Mouse (Mus musculus) midbrain, embryonic 13.5 days (tissue): ENCODE measurements around the gene Gp1ba. TPM values are rescaled to one million over a fixed set of nuclear protein-coding genes. Genes with fewer than 3 reads are reported as not detected.

Source experiments
- ATAC-seq: fragments of 200-750 bp; cut with Nextera tagmentation; 2 replicates; pipeline ENCODE4 v1.8.0; 2017; ENCODE audit warnings: mild to moderate bottlenecking, moderate TSS enrichment, moderate library complexity
- H3K27ac ChIP-seq: fragments of 300-500 bp; sonication (generic); 2 replicates; pipeline ENCODE4 v1.5.1; 2015; ENCODE audit warnings: inconsistent platforms, mild to moderate bottlenecking, moderate library complexity
- H3K27me3 ChIP-seq: fragments of 300-500 bp; sonication (generic); 2 replicates; pipeline ENCODE4 v1.6.1; 2015; ENCODE audit warnings: mild to moderate bottlenecking, inconsistent platforms
- H3K36me3 ChIP-seq: fragments of 300-500 bp; sonication (generic); 2 replicates; pipeline ENCODE4 v1.6.1; 2015; ENCODE audit warnings: mild to moderate bottlenecking, inconsistent platforms
- H3K4me1 ChIP-seq: fragments of 300-500 bp; sonication (generic); replicated peaks from 2 replicates; pipeline ENCODE4 v1.6.1; 2015; ENCODE audit warnings: inconsistent platforms
- H3K4me2 ChIP-seq: fragments of 300-500 bp; sonication (generic); replicated peaks from 2 replicates; pipeline ENCODE4 v1.6.1; 2015; ENCODE audit warnings: moderate library complexity, mild to moderate bottlenecking, inconsistent platforms
- H3K4me3 ChIP-seq: fragments of 300-500 bp; sonication (generic); replicated peaks from 2 replicates; pipeline ENCODE4 v1.5.1; 2015; ENCODE audit warnings: mild to moderate bottlenecking, inconsistent platforms
- H3K9ac ChIP-seq: fragments of 300-500 bp; sonication (generic); replicated peaks from 2 replicates; pipeline ENCODE4 v1.6.1; 2015; ENCODE audit warnings: mild to moderate bottlenecking, inconsistent platforms
- H3K9me3 ChIP-seq: fragments of 300-500 bp; sonication (generic); 2 replicates; pipeline ENCODE4 v1.6.1; 2016; ENCODE audit warnings: mild to moderate bottlenecking, inconsistent platforms
- WGBS: fragments of 180-500 bp; shearing (Covaris S2); methylation state at CpG from one replicate; pipeline ENCODE4 v1.1.7; 2015; 5-methylcytosine and 5-hydroxymethylcytosine counted together
- polyA plus RNA-seq: library from polyadenylated mRNA; unstranded; fragments of >200 nt; fragmentation: Nextera tagmentation; extraction: Ambion mirVana; gene quantifications from 2 replicates; pipeline ENCODE4 v1.2.1, GENCODE M21; 2015

Gp1ba gene
- polyA plus RNA-seq, 1 experiment from 2014 or later: 0.26 TPM

DNA sequence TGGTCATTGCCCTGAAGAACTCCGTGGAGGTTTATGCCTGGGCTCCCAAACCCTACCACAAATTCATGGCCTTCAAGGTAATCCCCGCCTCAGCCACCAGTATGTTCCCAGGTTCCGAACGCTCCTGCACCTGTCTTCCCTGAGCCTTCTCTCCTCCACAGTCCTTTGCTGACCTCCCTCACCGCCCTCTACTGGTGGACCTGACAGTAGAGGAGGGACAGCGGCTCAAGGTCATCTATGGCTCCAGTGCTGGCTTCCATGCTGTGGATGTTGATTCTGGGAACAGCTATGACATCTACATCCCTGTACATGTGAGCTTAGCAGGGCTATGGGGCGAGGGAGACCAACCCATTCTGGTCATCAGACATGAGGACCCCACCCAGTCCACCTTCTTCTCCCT lies 26.4 kb upstream of the Gp1ba start:
- H3K27me3 ChIP-seq: peaks cover 18% of the 10 kb centered on the region; the same call in 1 of the 2 replicates
- H3K36me3 ChIP-seq: peaks cover 62% of the 10 kb centered on the region
- no peak overlapping the region for H3K4me3 ChIP-seq
- no peak for ATAC-seq
- no peak overlapping the region; the same call in 1 of the 2 replicates for H3K9ac ChIP-seq
- H3K9me3 ChIP-seq: no peaks in the 10 kb centered on the region
- no peak overlapping the region for H3K27ac ChIP-seq
- H3K4me1 ChIP-seq: peaks cover 11% of the 10 kb centered on the region
- 73% methylated on average over 7 of the region's 7 CpGs for WGBS
- H3K4me2 ChIP-seq: no peak overlapping the region

DNA sequence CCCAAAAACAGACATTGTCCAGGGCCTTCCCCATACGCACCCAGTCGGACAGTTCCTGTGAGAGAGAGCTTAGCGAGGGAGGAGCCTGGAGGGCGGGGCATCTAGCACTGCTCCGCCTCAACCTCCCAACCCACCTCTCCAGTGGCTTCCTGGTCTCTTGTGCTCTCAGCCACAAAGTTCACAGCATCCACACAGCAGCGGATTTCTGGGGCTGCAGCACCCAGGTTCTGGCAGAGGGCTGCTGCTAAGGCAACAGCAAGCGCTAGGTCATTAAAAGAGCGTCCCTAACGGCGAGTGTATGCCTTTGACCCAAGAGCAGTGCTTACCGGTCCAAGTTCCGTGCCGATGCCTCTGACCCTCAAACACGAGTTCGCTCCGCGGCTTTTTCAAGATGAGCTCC lies 23.8 kb upstream of the Gp1ba start:
- peak overlapping the region; percentile 54 for H3K4me2 ChIP-seq
- H3K36me3 ChIP-seq: peaks cover 36% of the 10 kb centered on the region
- H3K9ac ChIP-seq: peak overlapping the region; percentile 57
- peaks cover 18% of the 10 kb centered on the region; the same call in 1 of the 2 replicates for H3K27me3 ChIP-seq
- WGBS: 2% methylated on average over 17 of the region's 17 CpGs
- peak overlapping the region; percentile 25 for H3K4me3 ChIP-seq
- peak; percentile 45; the same call in 1 of the 2 replicates for ATAC-seq
- no peak overlapping the region for H3K27ac ChIP-seq
- H3K9me3 ChIP-seq: no peaks in the 10 kb centered on the region
- peaks cover 11% of the 10 kb centered on the region for H3K4me1 ChIP-seq

DNA sequence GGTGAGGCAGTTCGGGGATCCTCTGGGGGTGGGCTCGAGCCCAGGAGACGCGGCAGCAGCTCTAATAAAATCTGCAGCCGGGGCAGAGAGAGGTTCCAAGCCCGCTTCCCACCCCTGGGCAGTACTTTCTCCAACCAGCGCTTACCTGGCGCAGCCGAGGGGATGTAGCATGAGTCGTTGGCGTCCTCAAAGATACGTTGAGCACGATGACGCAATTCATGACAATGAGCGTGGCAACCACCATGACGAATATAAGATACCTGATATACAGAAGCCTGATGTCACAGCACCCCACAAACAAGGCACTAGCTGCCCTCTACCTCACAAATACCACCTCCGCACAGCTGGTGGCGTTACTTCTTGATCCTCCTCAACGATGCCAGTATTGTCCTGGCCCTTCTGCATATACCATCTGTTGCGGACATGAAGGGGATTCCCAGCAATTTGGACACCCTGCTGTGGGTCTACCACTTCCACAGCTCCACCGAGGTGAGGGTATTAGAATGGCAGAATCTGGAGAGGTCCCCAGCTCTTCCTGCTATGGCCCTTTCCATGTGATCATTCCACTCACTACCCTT lies 23.3 kb upstream of the Gp1ba start, which contains the start of gene 4930544D05Rik:
4930544D05Rik (plus strand) TSS at position 333 of the 578 bp plus-strand sequence.
- WGBS: 15% methylated on average over 21 of the region's 21 CpGs
- Histone ChIP-seq H3K4me2 (peak within 1 kb of the TSS; percentile 54), H3K4me1 (peaks cover 11% of the 10 kb centered on the region), H3K27me3 (peaks cover 18% of the 10 kb centered on the region; the same call in 1 of the 2 replicates), H3K9me3 (no peaks in the 10 kb centered on the region), H3K36me3 (peaks cover 31% of the 10 kb centered on the region), H3K4me3 (peak within 1 kb of the TSS; percentile 25), H3K9ac (peak within 1 kb of the TSS; percentile 57), H3K27ac (no peak within 1 kb of the TSS)
- ATAC-seq: no peak

DNA sequence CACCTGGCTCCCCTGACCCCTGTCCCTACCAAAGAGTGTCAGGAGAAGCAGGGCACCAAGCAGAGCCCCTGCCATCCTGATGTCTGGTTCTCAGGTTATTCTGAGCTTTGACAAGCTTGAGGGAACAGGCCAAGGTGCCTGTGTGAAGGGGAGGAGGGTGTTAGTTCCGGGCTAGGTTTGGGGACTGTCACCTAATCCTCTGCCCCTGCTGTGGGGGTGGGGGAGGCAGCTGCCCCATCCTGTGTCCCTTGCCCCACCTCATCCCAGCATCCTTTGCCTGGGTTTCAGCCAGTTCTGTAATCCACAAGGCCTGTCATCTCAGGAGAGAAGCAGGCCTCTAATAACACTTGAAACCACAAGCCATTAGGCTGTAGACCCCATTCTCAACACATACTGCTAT lies 19.8 kb upstream of the Gp1ba start, which contains the start of gene Chrne:
Chrne (minus strand) TSS at position 116 of the 400 bp plus-strand sequence.
- Histone ChIP-seq H3K4me1 (peaks cover 11% of the 10 kb centered on the region), H3K27ac (no peak within 1 kb of the TSS), H3K27me3 (peaks cover 18% of the 10 kb centered on the region; the same call in 1 of the 2 replicates), H3K9ac (no peak within 1 kb of the TSS), H3K9me3 (no peaks in the 10 kb centered on the region), H3K36me3 (no peaks in the 10 kb centered on the region), H3K4me3 (no peak within 1 kb of the TSS), H3K4me2 (no peak within 1 kb of the TSS)
- ATAC-seq: no peak
- WGBS: 37% methylated on average over 1 of the region's 1 CpGs

DNA sequence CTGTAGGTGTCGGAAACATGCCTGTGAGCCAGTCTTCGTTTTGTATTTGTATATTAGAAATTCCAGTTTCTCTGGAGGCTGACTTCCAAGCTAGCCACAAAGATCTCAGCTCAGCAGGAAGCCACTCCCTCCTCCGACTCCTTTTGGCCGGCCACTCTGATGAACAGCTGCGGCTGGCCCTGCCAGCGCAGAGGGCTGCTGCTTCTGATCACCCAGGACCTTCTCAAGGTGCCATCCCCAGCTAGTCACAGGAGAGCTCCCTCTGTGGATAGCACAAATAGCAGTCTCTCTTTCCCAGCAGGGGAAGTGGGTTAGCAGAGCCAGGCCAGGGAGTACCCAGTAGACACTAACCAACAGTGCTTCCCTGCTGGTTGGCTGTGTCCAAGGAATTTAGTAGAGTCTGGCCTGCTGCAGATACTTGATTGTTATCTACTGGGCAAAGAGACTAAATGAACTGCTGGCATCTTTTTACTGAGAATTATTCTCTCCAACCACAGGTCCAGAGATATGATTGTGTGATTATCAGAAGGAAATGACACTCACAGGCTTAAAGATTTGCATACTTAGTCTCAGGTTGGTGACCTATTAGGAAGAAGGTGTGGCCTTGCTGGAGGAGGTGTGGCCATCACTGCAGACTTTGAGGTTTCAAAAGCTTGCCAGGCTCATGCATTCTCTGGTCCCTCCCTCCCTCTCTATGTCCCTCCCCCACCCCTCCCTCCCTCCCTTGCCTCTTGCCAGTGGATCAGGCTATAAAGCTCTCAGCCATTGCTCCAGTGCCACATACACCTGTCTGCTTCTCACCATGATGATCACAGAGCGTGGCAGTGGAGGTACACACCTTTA lies 16.7 kb upstream of the Gp1ba start:
- H3K9ac ChIP-seq: 0 out of 2 replicates have a peak overlapping the region, but pooled peaks have one; percentile 21

DNA sequence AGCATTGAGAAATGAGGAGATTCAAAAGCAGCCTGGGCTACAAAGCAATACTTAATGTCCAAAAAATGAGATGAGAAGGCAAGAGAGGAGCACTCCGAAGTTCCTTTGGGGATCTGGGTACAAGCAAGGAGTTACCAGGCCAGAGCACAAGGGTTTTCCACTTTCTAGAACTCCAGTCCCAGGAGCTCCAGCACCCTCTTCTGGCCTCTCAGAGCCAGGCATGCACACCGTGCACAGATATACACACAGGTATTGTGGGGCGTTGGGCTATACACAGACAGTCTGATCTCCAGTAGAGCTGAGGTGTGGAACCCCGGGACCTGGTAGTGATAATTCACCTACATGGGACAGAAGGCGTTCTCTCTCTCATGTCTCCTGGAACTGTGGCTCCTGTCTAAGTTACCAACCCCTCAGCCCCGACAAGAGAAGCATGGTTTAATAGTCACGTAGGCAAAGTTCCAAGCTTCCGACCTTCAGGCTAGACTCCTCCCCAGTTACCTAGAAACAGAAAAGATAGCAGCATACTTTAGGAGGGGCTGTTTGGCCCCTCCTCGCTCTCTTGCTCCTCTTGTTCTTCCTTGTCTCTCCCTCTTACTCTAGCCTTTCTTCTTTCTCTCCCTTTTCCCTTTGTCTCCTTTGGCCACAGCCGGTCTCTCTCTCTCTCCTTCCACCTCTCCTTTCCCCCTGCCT lies 15.7 kb upstream of the Gp1ba start:
- no peaks in the 10 kb centered on the region for H3K4me1 ChIP-seq

More for the DNA sequence above, 16.7 kb upstream of the Gp1ba start:
- ATAC-seq: no peak
- H3K4me3 ChIP-seq: no peak overlapping the region
- no peak overlapping the region for H3K4me2 ChIP-seq
- WGBS: 48% methylated on average over 7 of the region's 7 CpGs
- no peaks in the 10 kb centered on the region for H3K36me3 ChIP-seq
- H3K27ac ChIP-seq: no peak overlapping the region
- no peaks in the 10 kb centered on the region for H3K4me1 ChIP-seq
- no peaks in the 10 kb centered on the region for H3K27me3 ChIP-seq
- no peaks in the 10 kb centered on the region for H3K9me3 ChIP-seq

DNA sequence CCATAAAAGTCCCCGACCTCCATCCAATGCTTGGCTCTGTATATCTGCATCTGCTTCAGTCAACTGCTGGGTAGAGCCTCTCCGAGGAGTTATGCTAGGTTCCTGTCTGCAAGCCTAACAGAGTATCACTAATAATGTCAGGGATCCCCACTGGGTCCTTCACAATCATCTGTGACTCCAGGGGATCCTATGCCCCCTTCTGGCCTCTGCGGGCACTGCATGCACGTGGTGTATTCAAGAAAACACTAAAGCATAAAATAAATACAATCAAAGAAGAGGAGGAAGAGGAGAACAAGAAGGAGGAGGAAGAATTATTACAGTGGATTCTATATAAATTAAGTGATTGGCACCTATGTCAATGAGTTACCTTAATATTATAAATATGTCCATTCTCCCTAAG lies 13.4 kb upstream of the Gp1ba start:
- Histone ChIP-seq H3K9me3 (no peaks in the 10 kb centered on the region), H3K36me3 (no peaks in the 10 kb centered on the region), H3K4me2 (no peak overlapping the region), H3K4me1 (no peaks in the 10 kb centered on the region), H3K27me3 (no peaks in the 10 kb centered on the region), H3K4me3 (no peak overlapping the region), H3K27ac (no peak overlapping the region), H3K9ac (no peak overlapping the region)
- no peak for ATAC-seq
- 54% methylated on average over 4 of the region's 4 CpGs for WGBS

More for the DNA sequence above, 15.7 kb upstream of the Gp1ba start:
- no peak for ATAC-seq
- H3K27ac ChIP-seq: no peak overlapping the region
- H3K9me3 ChIP-seq: no peaks in the 10 kb centered on the region
- H3K4me3 ChIP-seq: no peak overlapping the region
- 83% methylated on average over 10 of the region's 10 CpGs for WGBS
- H3K36me3 ChIP-seq: no peaks in the 10 kb centered on the region
- no peak overlapping the region for H3K4me2 ChIP-seq
- no peak overlapping the region for H3K9ac ChIP-seq
- no peaks in the 10 kb centered on the region for H3K27me3 ChIP-seq

DNA sequence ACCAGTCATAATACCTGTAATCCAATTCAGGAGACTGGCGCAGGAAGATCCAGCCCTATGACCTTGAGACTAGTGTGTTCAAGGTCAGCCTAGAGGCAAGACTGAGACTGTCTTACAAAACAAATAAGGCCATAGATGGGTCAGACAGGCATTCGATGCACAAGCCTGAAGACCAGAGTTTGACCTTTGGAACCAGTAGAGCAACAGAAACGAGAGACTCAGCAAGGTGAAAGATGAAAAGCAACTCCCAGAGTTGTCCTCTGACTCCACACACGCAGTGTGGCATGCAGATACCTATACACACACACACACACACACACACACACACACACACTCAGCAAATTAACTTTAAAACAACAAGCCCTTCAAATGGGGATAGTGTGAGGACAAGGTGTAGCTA lies 12.0 kb upstream of the Gp1ba start:
- no peaks in the 10 kb centered on the region for H3K36me3 ChIP-seq
- H3K27me3 ChIP-seq: no peaks in the 10 kb centered on the region
- H3K4me2 ChIP-seq: no peak overlapping the region
- no peak for ATAC-seq
- no peak overlapping the region for H3K9ac ChIP-seq
- H3K4me3 ChIP-seq: no peak overlapping the region
- H3K4me1 ChIP-seq: no peaks in the 10 kb centered on the region
- no peaks in the 10 kb centered on the region for H3K9me3 ChIP-seq
- WGBS: 82% methylated on average over 4 of the region's 4 CpGs
- H3K27ac ChIP-seq: no peak overlapping the region

DNA sequence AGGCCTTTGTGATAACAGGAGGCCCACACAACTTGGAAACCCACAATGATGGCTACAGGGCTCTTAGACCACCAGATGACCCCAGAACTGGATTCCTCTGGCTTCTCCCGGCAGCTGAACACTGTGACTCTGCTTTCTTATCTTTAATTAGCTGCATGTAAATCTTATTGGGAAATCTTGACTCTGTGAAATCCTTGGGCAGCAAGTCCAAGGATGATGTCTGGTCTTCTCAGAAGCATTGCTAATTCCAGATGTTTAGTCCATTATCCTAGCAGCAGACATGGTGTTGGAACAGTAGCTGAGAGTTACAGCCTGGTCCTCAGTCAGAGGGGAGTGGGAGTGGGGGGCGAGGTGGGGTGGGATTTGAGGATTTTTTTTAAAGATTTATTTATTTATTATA lies 10.5 kb upstream of the Gp1ba start:
- H3K4me3 ChIP-seq: no peak overlapping the region
- H3K9me3 ChIP-seq: no peaks in the 10 kb centered on the region
- H3K4me2 ChIP-seq: no peak overlapping the region
- H3K36me3 ChIP-seq: no peaks in the 10 kb centered on the region
- H3K4me1 ChIP-seq: no peaks in the 10 kb centered on the region
- no peak for ATAC-seq
- no peak overlapping the region for H3K9ac ChIP-seq
- 80% methylated on average over 2 of the region's 2 CpGs for WGBS
- H3K27ac ChIP-seq: no peak overlapping the region
- H3K27me3 ChIP-seq: no peaks in the 10 kb centered on the region

DNA sequence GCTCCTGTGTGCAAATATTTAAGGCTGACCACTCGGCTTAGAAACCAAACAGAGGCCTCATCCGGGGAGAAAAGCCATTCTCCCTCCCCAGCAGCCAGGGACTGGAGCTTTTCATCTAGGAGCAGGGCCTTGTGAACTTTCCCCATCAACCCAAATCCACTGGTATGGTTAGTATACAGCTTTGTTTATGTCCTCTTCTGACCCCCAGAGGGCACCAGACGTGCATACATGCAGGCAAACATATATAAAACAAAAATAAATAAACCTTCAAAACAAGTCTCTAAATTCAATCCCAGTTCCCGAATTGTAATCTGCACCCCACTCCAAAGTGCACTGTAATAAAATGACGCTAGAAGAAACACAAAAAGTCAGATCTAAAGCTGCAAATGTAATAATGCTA lies 9.4 kb upstream of the Gp1ba start:
- no peaks in the 10 kb centered on the region for H3K27me3 ChIP-seq
- ATAC-seq: no peak
- H3K9me3 ChIP-seq: no peaks in the 10 kb centered on the region
- H3K4me1 ChIP-seq: no peaks in the 10 kb centered on the region
- WGBS: 58% methylated on average over 5 of the region's 5 CpGs
- no peak overlapping the region for H3K9ac ChIP-seq
- no peak overlapping the region for H3K4me3 ChIP-seq
- H3K36me3 ChIP-seq: no peaks in the 10 kb centered on the region
- no peak overlapping the region for H3K4me2 ChIP-seq
- H3K27ac ChIP-seq: no peak overlapping the region

DNA sequence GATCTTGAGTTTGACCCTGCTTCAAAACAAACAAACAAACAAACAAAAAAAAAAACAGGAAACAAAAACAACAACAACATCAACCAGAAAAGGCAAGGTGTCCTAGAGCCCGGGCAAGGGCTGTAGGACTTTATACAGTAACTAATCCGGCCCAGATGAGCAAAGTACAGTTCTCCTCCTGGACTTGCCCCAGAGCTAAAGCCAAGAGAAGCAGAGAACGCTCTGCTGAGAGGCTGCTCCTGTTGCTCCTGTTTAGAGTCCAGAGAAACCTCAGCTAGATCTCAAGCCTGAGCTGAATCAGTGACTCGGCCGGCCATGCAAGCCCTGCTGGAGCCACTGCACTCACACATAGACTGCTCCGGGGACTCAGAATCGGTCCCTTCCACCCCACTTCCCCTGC lies 8.8 kb upstream of the Gp1ba start:
- Histone ChIP-seq H3K4me1 (no peaks in the 10 kb centered on the region), H3K9ac (no peak overlapping the region), H3K27me3 (no peaks in the 10 kb centered on the region), H3K4me2 (no peak overlapping the region), H3K36me3 (no peaks in the 10 kb centered on the region), H3K9me3 (no peaks in the 10 kb centered on the region), H3K4me3 (no peak overlapping the region), H3K27ac (no peak overlapping the region)
- no peak for ATAC-seq
- 71% methylated on average over 7 of the region's 7 CpGs for WGBS

DNA sequence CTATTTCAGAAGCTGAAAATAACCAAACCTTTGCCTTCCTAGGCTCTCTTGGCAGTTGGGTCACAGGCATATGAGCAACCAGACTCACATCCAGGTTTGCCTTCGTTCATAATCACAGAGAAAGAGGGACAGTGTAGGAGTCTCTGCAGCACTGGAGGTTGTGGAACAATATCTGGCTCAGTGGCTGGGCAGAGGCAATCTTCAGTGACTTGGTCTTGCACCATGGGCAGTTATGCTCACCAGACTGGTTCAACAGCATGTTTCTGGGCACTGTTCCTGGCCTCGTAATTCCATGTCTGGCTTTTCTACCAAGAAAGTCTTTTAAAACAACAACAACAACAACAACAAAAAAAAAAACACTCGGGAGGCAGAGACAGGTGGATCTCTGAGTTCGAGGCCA lies 3.3 kb upstream of the Gp1ba start:
- Histone ChIP-seq H3K27ac (no peak overlapping the region), H3K36me3 (no peaks in the 10 kb centered on the region), H3K4me2 (no peak overlapping the region), H3K4me1 (no peaks in the 10 kb centered on the region), H3K9ac (no peak overlapping the region), H3K9me3 (no peaks in the 10 kb centered on the region), H3K4me3 (no peak overlapping the region), H3K27me3 (no peaks in the 10 kb centered on the region)
- WGBS: 83% methylated on average over 4 of the region's 4 CpGs
- no peak for ATAC-seq
